Mouse (Mus musculus): ENCODE data around the gene Btg1-ps2. TPM values are rescaled to one million over a fixed set of nuclear protein-coding genes. Genes with fewer than 3 reads are reported as not detected.

Btg1-ps2 gene
- polyA plus RNA-seq, 1 experiment from 2014 or later: not detected

Other genes starting within 250 kb of the Btg1-ps2 start
- gene Rhox5, start 238.3 kb downstream of the Btg1-ps2 start, polyA plus RNA-seq (2014; fragmentation: Nextera tagmentation; extraction: Ambion mirVana): 1.7 and 2.3 TPM in 2 replicates
- not detected in 2 replicates for gene Rhox6, start 216.2 kb downstream of the Btg1-ps2 start, polyA plus RNA-seq (2014; fragmentation: Nextera tagmentation; extraction: Ambion mirVana)
- not detected in 2 replicates for gene Rhox7a, start 211.4 kb downstream of the Btg1-ps2 start, polyA plus RNA-seq (2014; fragmentation: Nextera tagmentation; extraction: Ambion mirVana)
- not detected in 2 replicates for gene Rhox8, start 164.2 kb downstream of the Btg1-ps2 start, polyA plus RNA-seq (2014; fragmentation: Nextera tagmentation; extraction: Ambion mirVana)
- gene Rhox7b, start 145.9 kb downstream of the Btg1-ps2 start, polyA plus RNA-seq (2014; fragmentation: Nextera tagmentation; extraction: Ambion mirVana): not detected in 2 replicates
- gene Rhox9, start 141.3 kb downstream of the Btg1-ps2 start, polyA plus RNA-seq (2014; fragmentation: Nextera tagmentation; extraction: Ambion mirVana): not detected in 2 replicates
- not detected in 2 replicates for gene Btg1-ps1, start 24.3 kb downstream of the Btg1-ps2 start, polyA plus RNA-seq (2014; fragmentation: Nextera tagmentation; extraction: Ambion mirVana)
- not detected in 2 replicates for gene Rhox10, start 23.4 kb upstream of the Btg1-ps2 start, polyA plus RNA-seq (2014; fragmentation: Nextera tagmentation; extraction: Ambion mirVana)
- gene Rhox11, start 42.0 kb upstream of the Btg1-ps2 start, polyA plus RNA-seq (2014; fragmentation: Nextera tagmentation; extraction: Ambion mirVana): not detected in 2 replicates
- not detected in 2 replicates for gene Rhox12, start 67.8 kb upstream of the Btg1-ps2 start, polyA plus RNA-seq (2014; fragmentation: Nextera tagmentation; extraction: Ambion mirVana)
- not detected in 2 replicates for gene Rhox13, start 78.1 kb upstream of the Btg1-ps2 start, polyA plus RNA-seq (2014; fragmentation: Nextera tagmentation; extraction: Ambion mirVana)
- gene Zbtb33, start 146.7 kb upstream of the Btg1-ps2 start, polyA plus RNA-seq (2014; fragmentation: Nextera tagmentation; extraction: Ambion mirVana): 7.5 and 7.6 TPM in 2 replicates
- gene Tmem255a, start 209.3 kb upstream of the Btg1-ps2 start, polyA plus RNA-seq (2014; fragmentation: Nextera tagmentation; extraction: Ambion mirVana): 40.7 and 41.0 TPM in 2 replicates

Measured in stomach, embryonic 14.5 days (tissue).